Mouse (Mus musculus) embryonic facial prominence, embryonic 11.5 days (tissue): ENCODE results near the gene Faf1. TPM values are rescaled to one million over a fixed set of nuclear protein-coding genes. Genes with fewer than 3 reads are reported as not detected.

Experiments
- ATAC-seq: fragments of 200-750 bp; cut with Nextera tagmentation; replicated peaks from 2 replicates; pipeline ENCODE4 v1.8.0; 2017; ENCODE audit warnings: low read depth; ENCODE audit not compliant: insufficient number of reproducible peaks, low FRiP score, low TSS enrichment
- DNase-seq: peaks from one replicate; pipeline ENCODE4 v3.0.0-alpha.2; 2015; ENCODE audit warnings: low spot score
- H3K27ac ChIP-seq: fragments of 300-500 bp; sonication (generic); replicated peaks from 2 replicates; pipeline ENCODE4 v1.5.1; 2014; ENCODE audit warnings: mild to moderate bottlenecking, low read depth, low read length, control low read depth
- H3K27me3 ChIP-seq: fragments of 300-500 bp; sonication (generic); 2 replicates; pipeline ENCODE4 v1.6.1; 2014; ENCODE audit warnings: mild to moderate bottlenecking, low read length, moderate library complexity, mixed read lengths; ENCODE audit not compliant: control insufficient read depth, insufficient read depth
- H3K36me3 ChIP-seq: fragments of 300-500 bp; sonication (generic); replicated peaks from 2 replicates; pipeline ENCODE4 v1.6.1; 2014; ENCODE audit warnings: low read depth, mild to moderate bottlenecking, low read length, moderate library complexity, mixed read lengths; ENCODE audit not compliant: control insufficient read depth, insufficient read depth
- H3K4me1 ChIP-seq: fragments of 300-500 bp; sonication (generic); 2 replicates; pipeline ENCODE4 v1.6.1; 2014; ENCODE audit warnings: low read length, mixed read lengths; ENCODE audit not compliant: control insufficient read depth, insufficient read depth
- H3K4me2 ChIP-seq: fragments of 300-500 bp; sonication (generic); 2 replicates; pipeline ENCODE4 v1.6.1; 2014; ENCODE audit warnings: low read depth, mild to moderate bottlenecking, control low read depth, low read length, moderate library complexity
- H3K4me3 ChIP-seq: fragments of 300-500 bp; sonication (generic); 2 replicates; pipeline ENCODE4 v1.5.1; 2014; ENCODE audit warnings: low read depth, low read length, control low read depth
- H3K9ac ChIP-seq: fragments of 300-500 bp; sonication (generic); replicated peaks from 2 replicates; pipeline ENCODE4 v1.6.1; 2014; ENCODE audit warnings: mild to moderate bottlenecking, control low read depth, low read length
- H3K9me3 ChIP-seq: fragments of 300-500 bp; sonication (generic); replicated peaks from 2 replicates; pipeline ENCODE4 v1.6.1; 2016; ENCODE audit warnings: mild to moderate bottlenecking, low read length, inconsistent platforms, mixed read lengths; ENCODE audit not compliant: control insufficient read depth
- WGBS: fragments of 180-500 bp; shearing (Covaris S2); extraction: QIAGEN DNeasy Blood & Tissue Kit; methylation state at CpG from one replicate; pipeline ENCODE4 v1.1.7; 2014; 5-methylcytosine and 5-hydroxymethylcytosine counted together
- polyA plus RNA-seq: library from polyadenylated mRNA; unstranded; fragments of >200 nt; fragmentation: Nextera tagmentation; extraction: Ambion mirVana; gene quantifications from 2 replicates; pipeline ENCODE4 v1.2.1, GENCODE M21; 2014

The Faf1 gene
- polyA plus RNA-seq, 1 experiment from 2014 or later, result 47.2 TPM

DNA sequence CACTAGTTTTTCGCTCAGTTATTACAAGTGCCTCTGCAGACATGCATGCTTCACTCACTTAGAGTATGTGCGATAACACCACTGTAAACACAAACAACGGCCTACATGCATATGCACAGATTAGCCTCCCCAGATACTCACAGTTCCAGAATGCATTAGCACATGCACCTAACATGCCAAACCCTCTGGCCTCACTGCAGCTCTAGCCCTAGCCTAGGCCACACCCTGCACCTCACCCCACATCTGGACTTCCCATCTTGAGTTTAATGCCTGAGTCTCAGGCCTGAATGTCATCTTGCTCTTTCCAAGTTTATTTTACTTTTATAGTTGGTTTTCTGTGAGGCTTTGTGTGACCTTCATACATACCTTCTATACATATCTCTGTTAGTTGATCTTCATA lies 272.9 kb downstream of the Faf1 start:
- no peaks in the 10 kb centered on the region for H3K36me3 ChIP-seq
- no peak overlapping the region for H3K4me3 ChIP-seq
- no peak overlapping the region for H3K9ac ChIP-seq
- H3K27me3 ChIP-seq, result no peaks in the 10 kb centered on the region
- 95% methylated on average over 3 of the region's 3 CpGs for WGBS
- ATAC-seq (no peak), DNase-seq (no peak)
- H3K9me3 ChIP-seq, result no peaks in the 10 kb centered on the region
- H3K4me1 ChIP-seq, result no peaks in the 10 kb centered on the region
- no peak overlapping the region for H3K4me2 ChIP-seq
- no peak overlapping the region for H3K27ac ChIP-seq

GRCm38 (mm10) chr4:109953509-109953908 lies 277.1 kb downstream of the Faf1 start:
- no peak overlapping the region for H3K4me3 ChIP-seq
- DNase-seq (no peak), ATAC-seq (no peak)
- no peak overlapping the region for H3K27ac ChIP-seq
- no peaks in the 10 kb centered on the region for H3K36me3 ChIP-seq
- H3K4me1 ChIP-seq, result no peaks in the 10 kb centered on the region
- 84% methylated on average over 1 of the region's 1 CpGs for WGBS
- no peak overlapping the region for H3K9ac ChIP-seq
- H3K9me3 ChIP-seq, result no peaks in the 10 kb centered on the region
- H3K27me3 ChIP-seq, result no peaks in the 10 kb centered on the region
- no peak overlapping the region for H3K4me2 ChIP-seq

DNA sequence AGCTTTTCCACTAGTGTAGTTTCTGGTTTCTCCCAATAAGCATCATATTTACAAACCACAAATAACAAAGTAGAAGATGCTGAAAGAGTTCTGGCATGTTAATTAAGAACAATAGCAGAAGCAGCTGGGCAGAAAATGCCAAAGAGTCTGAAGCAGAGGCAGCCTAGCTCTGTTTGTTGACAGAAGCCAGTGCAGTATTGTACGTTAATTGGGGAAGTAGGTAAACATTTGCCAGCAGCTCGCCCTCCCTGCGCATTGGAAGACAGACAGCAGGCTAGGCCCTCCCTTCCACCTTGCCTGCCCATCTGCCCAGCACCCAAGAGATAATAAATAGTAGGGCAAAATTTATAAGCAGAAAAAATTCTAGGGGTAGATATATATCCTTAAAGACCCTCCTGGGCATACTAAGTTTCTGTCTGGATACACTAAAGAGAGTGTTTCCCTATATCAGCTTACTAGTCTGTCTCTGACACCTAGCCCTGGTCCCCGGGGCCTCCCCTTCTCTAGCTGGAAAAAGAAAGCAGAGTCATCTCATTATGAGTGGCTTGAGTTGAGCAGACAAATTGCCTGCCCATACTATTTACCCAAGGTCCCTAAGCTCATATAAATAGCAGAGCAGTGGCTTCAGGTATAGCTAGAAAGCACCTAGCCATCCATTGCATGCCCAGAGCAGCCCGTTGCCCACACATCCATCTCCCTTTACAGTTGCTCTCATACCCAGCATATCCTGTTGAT lies 284.0 kb downstream of the Faf1 start:
- Histone ChIP-seq H3K27me3 (no peaks in the 10 kb centered on the region), H3K4me1 (no peaks in the 10 kb centered on the region), H3K4me3 (no peak overlapping the region), H3K27ac (no peak overlapping the region), H3K4me2 (no peak overlapping the region), H3K36me3 (no peaks in the 10 kb centered on the region), H3K9ac (no peak overlapping the region), H3K9me3 (no peaks in the 10 kb centered on the region)
- DNase-seq, result no peak
- WGBS, result 63% methylated on average over 5 of the region's 5 CpGs
- no peak for ATAC-seq

- WGBS, result 87% methylated on average over 5 of the region's 5 CpGs
- no peaks in the 10 kb centered on the region for H3K27me3 ChIP-seq
- H3K36me3 ChIP-seq, result no peaks in the 10 kb centered on the region
- no peak overlapping the region for H3K4me3 ChIP-seq
- no peak overlapping the region for H3K4me2 ChIP-seq
- H3K9ac ChIP-seq, result no peak overlapping the region
- no peaks in the 10 kb centered on the region for H3K4me1 ChIP-seq
- no peaks in the 10 kb centered on the region for H3K9me3 ChIP-seq
- DNase-seq (no peak), ATAC-seq (no peak)
- H3K27ac ChIP-seq, result no peak overlapping the region
These were observed 287.3 kb downstream of the Faf1 start for GRCm38 (mm10) chr4:109963570-109964279.

- Histone ChIP-seq H3K36me3 (no peaks in the 10 kb centered on the region), H3K9ac (no peak overlapping the region), H3K4me1 (no peaks in the 10 kb centered on the region), H3K4me3 (no peak overlapping the region), H3K9me3 (no peaks in the 10 kb centered on the region), H3K27ac (no peak overlapping the region), H3K4me2 (no peak overlapping the region), H3K27me3 (peaks cover 15% of the 10 kb centered on the region)
- 84% methylated on average over 5 of the region's 5 CpGs for WGBS
- DNase-seq, result no peak
- no peak for ATAC-seq
These were observed 293.2 kb downstream of the Faf1 start for GRCm38 (mm10) chr4:109969561-109969960.

DNA sequence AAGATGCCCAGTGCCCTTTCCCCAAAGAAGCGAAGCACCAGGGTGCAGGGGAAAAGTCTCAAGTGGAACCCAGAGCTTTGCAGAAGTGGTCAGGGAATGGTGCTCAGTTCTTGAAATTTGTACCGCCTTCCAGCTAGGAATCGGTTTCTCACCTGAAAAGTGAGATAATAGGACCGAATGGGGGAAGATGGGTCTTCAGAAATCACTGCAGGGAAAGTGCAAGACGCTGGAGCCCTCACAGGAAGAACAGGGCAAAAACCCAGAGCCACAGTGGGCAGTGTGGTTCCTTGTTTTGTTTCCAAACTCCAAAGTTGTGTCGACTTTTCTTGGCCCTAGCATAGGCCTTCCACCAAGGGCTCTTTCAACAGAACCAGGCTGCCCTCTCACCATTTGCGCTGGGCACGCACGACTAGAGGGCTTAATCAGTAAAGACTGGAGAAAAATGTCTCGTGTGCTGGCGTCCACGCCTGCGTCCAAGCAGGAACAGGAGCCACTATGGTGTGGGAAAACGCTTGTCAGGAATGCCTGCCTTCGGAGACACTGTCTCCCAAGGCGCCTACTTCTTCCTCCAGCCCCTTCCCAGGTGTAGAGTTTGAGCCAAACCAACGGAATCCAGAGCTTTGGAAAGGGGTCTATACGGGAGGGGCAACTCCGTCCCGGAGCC lies 297.7 kb downstream of the Faf1 start:
- Histone ChIP-seq H3K4me3 (no peak overlapping the region), H3K4me2 (no peak overlapping the region), H3K4me1 (peaks cover 6% of the 10 kb centered on the region; the same call in 1 of the 2 replicates), H3K9me3 (no peaks in the 10 kb centered on the region), H3K9ac (no peak overlapping the region), H3K27me3 (peaks cover 53% of the 10 kb centered on the region), H3K36me3 (no peaks in the 10 kb centered on the region), H3K27ac (no peak overlapping the region)
- no peak for ATAC-seq
- DNase-seq, result no peak
- 3% methylated on average over 20 of the region's 20 CpGs for WGBS

GRCm38 (mm10) chr4:109974655-109975380 lies 298.4 kb downstream of the Faf1 start:
- H3K27ac ChIP-seq, result no peak overlapping the region
- WGBS, result 2% methylated on average over 33 of the region's 33 CpGs
- no peak overlapping the region; the same call in 1 of the 2 replicates for H3K4me3 ChIP-seq
- peaks cover 56% of the 10 kb centered on the region for H3K27me3 ChIP-seq
- no peaks in the 10 kb centered on the region for H3K9me3 ChIP-seq
- H3K9ac ChIP-seq, result no peak overlapping the region
- no peaks in the 10 kb centered on the region for H3K36me3 ChIP-seq
- H3K4me2 ChIP-seq, result no peak overlapping the region
- peak; percentile 40 for DNase-seq
- no peak for ATAC-seq
- peaks cover 6% of the 10 kb centered on the region; the same call in 1 of the 2 replicates for H3K4me1 ChIP-seq
